Mouse (Mus musculus): ENCODE results near the gene Rhov.

Gene Rhov

DNA sequence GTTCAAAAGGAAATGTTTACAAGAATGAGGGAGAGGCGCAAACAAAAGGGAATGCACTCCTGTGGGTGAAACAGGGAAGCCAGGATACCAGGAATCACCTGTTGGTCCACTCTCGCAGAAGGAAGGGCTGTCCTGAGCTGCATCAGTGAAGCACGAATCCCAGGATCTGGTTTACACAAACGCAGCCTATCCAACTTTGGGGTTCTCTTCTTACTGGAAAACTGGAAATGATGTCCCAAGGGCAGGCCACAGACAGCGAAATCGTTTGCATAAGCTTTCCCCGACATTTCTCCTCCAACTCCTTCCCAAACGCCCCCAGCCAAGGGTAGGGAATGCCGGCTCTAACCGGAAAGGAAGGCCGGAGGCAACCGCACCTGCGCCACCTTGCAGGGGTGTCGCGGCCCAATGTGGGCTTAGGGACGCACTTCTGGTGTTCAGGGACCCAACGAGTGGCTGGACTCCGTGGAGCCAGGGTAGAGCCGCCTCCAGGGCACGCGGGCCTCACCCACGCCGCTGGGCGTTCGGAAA is 34.3 kb downstream of the Rhov start:
- no peak for DNase-seq

DNA sequence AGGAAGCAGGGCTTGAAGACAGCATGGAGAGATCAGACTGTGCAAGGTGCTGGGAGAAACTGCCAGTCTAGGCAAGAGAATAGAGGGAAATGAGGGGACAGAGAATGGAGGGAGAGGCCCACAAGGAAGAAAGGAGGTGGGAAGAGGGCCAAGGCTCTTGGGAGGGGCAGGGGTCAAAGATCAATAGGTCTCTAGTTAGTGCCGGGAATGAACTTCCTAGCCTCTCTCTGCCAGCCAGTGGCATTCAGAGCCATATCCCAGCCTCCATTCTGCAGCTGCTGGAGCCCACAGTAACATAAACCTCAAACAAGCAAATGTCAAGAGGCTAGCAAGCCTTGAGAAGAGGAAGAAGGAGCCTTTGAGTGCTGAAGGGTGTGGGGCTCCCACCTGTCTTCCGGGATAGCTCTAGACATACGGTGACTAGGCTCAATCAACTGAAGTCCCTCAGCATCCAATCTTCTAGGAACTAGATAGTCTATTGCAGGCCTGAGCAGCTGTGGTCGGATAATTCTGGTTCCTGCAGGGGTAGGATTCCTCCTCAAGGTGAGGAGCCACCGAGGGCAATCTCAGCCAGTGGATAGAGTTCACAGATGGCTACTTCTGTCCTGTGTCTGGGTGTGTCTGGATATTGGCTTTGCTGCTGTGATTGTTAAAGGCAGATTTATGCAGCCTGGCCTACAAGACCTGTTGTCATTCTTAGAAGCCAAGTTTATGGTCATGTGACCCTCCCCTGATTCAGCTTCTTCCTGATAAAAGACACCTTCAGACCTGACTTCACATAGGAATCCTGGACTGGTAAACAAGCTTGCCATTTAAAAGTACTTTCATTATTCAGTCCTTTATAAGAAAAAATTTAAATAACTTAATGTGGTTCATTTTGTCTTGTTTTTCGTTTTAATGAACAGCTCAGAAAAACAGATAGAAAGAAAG is 41.0 kb downstream of the Rhov start, which contains the start of gene Ppp1r14d:
Ppp1r14d (minus strand) TSS at position 132 of the 930 bp plus-strand sequence.
- no peak for DNase-seq

All from cerebellum, adult 8-10 months (tissue).